Mouse (Mus musculus) lung, postnatal 4 days (tissue): ENCODE data around the gene Tmem87b.

Experiments
- DNase-seq, 2 experiments: peaks; one replicate each; pipeline ENCODE4 v3.0.0; 2021

Gene Tmem87b

DNA sequence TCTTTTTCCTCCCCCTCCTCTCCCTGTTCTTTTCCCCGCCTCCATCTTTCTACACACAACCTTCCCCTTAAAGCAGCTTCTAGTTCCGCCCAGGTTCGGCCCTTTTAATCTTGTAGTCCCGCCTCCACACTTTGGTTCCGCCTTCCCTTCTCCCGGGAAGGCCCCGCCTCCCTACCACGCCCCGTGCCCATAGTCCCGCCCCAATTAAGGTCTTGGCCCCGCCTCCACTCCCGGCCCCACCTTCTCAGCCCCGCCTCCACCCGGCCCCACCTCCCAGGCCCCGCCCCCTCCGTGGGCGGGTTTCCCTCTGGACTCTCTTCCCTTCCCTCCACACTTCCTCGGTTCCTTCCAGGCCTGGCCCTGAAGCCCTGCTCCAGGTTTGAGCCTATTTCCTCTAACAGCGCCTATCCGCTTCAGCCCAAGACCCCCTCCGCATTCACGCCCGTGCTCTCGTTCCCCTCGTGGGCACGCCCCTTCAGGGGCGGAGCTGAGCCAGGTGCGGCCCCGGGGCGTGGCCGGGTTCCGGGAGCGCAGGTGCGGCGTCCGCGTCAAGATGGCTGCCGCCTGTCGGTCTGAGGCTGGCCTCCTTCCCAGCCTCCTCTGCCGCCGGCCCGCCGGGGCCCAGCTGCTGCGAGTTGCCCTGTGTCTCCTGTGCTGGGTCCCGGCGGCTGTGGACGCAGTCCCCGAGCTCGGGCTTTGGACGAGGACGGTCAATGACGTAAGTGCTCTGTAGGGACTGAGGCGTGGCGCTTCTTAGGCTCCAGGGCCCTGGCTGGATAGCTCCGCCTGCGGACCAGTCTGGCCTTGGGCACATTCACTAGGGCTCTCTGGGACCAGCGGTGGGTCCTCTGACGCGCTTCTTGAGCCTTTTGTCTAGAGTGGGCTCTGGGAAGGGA lies at the start of gene Tmem87b:
TSS of gene Tmem87b (plus strand) at position 333 of the 896 bp plus-strand sequence.
- peak; percentile 94 to 97 for DNase-seq

DNA sequence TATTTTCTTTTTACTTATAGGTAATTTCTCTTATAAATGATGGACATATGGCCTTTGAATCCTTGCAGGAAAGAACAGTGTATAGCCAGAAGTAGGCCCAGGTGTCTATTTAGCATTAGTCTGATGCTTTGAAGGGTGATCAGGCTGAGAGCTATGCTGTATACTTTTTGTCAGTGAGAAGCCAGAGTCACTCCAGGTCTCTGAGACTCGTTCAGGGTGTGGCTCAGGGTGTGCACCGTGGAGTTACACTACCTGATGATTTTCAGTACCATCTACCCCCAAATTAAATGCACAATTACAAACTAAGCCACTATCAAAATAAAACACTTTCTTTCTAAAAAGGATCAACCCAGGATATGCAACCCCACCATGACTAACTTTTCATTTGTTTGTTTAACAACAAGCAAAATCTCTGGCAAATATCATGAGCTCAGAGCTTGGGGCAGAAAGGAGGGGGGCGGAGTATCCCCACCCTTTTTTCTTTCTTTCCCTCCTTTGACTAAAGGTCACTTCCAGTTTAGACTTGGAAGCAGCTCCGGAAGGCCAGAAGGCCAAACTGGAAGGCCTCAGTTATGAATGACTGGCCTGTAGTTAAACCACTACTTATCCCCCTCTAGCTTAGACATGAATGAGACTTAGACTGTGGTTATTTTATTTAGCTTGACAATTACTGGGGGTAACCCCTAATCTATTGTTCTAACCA lies 49.2 kb upstream of the Tmem87b start:
- DNase-seq, result no peak

DNA sequence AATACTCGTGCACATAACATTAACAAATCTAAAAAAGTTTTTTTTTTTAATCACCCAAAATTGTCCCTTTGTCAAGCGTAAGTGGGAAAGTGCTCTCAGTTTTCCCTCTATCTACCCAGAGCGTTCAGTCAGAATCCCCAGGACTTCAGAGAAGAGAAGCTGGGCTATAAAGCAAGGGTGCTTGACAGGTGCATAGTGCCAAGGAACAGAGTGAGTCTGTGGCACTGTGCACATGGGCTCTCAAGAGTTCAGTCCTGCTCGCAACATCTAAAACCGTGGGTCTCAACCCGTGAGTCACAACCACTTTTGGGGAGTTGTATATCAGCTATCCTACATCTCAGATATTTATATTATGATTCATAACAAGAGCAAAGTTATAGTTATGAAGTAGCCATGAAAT lies 47.4 kb upstream of the Tmem87b start:
- DNase-seq, result no peak

DNA sequence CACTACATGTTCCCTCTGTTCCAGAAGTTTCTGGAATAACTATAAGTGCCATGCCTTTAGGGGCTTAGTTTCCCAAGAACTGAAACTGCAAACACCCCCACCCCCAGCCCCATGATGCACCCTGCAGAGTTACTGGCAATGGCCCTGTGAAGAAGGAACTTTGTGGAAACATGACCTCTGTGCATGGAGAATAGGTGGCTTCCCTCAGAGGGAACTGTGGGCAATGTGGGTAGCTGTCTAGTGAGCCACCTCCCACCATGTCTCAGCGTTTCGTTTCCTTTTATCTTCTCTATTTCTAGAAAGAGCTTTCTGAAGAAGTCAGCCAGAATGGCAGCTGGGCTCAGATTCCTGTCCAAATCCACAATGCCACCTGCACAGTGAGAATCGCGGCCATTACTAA lies 46.9 kb upstream of the Tmem87b start:
- peak in 1 of 2 experiments; percentile 6 for DNase-seq

DNA sequence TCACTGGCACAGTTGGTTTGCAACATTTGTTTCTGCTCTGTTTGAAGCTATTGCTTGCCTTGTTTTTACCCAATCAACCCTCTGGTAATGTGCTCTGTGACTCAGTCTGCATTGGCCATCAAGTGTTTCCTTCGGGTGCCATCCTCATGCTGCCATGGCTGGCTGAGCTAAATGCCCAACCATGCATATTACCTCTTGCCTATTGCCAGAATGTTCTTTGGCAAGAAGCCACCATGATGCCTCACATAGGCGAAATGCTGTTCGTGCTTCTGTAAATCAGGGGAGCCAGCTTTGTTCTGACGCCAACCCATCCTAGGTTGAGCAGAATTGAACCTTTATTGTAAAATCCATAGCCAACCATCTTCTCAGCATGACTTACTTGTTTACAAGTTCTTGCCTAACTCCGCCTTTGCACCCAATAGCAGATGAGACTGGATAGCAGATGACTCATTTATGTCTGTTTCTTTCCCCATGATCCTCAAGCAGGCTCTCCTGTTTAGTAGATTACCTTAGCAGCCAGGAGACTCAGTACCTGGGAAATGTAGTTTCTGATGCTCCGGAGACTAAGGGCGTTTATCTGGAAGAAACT lies 46.1 kb upstream of the Tmem87b start:
- no peak for DNase-seq

DNA sequence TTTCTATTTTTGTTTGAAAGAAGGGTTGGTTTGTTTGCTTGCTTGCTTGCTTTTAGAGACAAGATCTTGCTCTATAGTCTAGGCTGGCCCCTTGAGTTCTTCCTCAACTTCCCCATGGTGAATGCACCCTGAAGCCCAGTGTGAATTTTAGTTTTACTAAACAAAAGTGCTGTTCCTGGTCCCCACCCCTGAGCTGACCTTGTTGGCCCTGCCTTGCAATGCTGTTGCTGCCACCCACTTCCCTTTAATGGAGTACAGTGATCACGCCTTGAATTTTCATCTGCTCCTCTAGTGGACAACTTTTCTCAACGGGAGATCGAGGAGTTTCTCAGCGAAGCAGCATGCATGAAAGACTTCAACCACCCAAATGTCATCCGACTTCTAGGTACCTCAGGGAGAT lies 35.7 kb upstream of the Tmem87b start:
- DNase-seq, result peak in 1 of 2 experiments; percentile 10

DNA sequence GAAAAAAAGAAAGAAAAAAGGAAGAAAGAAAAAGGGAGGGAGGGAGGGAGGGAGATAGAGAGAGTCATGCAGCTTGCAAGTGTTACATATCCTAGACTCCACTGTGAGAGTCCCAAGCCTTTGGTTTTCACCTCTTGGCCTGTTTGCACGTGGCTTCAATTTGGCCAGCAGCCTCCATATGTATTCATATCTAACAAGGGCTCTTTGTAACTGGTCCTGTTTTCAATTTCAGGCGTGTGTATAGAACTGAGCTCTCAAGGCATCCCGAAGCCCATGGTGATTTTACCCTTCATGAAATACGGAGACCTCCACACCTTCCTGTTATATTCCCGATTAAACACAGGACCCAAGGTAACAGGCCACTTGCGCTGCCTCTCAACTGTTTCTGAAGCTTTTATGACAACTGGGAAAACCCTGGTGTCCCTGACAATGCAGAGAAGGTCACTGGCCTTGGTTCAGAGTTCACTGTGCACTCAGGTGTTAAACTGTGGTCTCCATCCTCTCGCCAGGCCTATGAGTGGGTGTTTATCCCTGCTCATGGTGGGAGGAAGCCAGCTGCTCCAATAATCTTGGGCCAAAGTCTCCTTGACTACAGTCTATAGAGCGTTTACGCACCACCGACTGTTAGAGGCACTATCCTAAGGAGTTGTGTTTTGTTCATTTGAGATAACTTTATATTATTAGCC lies 34.1 kb upstream of the Tmem87b start:
- no peak for DNase-seq

DNA sequence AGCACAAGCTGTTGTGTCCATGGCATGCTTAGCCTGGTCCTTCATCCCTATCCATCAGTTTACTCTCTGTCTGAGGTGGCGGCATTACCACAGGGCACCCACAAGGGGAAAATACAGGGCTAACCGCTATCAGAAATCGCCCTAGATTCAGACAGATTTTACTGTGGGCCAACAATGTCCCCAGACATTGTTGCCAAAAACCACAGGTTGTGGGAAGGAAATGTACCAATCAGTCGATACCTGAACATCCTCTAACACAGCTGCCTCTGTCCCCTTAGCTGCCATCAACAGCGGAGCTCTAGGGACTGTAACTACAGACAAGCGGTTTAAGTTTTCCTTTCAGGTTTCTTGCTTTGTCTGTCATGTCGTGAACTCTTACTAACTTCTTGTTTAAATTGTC lies 33.1 kb upstream of the Tmem87b start:
- no peak for DNase-seq

DNA sequence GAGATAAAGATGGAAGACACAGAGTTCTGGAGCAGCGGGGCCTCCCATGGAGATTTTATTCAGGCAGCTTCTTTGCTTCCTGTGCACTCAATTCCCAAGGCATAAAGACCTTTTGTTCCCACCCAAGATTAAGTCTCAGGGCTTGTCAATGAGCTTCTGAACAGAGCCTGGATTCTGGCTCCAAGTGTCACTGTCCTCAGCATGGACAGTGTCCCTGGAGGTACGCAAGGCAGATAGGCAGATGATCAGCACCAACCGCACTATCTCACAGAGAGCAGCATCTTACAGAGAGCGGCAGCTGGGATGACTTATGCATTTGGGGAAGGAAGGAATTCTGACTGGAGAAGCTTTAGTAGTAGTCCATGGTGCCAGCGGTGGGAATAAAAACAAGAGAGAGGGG lies 31.6 kb upstream of the Tmem87b start:
- no peak for DNase-seq

DNA sequence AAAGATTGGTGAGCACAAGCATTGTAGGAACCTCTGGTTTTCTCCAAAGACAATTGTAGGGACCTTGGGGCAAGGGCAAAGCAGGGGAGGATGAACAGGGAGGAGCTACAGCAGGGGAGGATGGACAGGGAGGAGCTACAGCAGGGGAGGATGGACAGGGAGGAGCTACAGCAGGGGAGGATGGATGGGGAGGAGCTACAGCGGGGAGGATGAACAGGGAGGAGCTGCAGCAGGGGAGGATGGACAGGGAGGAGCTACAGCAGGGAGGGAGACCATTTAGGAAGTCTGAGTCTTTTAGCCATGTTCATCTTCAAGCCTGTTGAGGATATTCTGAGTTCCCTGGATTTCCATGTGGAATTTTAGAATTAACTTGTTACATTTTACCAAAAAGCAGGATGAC lies 31.1 kb upstream of the Tmem87b start:
- no peak for DNase-seq

DNA sequence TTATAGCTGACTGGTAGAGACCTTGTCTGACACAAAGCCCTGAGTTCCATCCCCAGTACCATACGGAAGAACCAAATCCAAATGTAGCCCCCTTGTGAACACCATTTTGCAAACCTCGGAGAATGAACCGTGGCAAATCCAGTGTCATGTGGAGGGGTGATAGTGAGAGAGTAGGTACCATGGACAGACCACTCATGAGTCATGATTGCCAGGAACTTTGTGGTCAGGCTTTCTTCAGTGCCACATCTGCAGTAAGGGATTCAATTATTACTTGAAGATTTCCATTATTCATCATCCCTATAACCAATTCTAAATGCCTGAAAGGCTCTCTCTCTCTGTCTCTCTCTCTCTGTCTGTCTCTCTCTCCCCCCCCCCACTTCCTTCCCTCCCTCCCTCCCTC lies 30.1 kb upstream of the Tmem87b start:
- DNase-seq, result no peak

DNA sequence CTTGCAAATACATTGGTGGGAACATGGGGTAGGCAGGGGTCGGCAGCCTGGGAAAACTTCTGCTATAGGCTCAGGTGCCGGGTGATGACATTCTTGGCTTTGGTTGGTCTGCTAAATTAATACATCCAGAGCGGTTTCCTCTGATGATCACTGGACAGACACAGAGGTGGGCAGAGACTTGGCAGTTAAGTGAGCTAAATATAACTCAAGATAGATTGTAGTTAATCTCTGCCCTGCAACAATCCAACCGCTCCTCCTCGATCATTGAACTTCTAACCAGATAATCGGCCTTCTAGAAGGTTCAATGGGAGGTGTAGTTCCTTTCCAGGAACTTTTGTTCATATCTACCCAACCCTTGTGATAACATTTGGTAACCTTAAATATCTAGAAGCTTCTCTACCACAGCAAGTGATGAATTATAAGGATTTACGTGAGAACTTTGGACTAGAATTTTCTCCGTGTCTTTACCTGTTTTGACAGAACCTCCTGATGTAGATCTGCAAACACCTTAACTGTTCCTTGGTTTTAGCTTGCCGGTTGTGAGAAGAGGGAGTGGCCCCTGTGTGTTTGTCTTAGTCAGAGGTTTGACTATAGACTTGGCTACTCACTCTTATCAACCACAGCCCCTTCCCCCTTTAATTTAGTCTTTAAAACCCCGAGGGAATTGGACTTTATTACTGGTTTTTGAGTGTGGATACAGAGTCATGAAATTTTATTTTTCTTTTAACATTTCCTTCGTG lies 26.9 kb upstream of the Tmem87b start:
- DNase-seq, result no peak

DNA sequence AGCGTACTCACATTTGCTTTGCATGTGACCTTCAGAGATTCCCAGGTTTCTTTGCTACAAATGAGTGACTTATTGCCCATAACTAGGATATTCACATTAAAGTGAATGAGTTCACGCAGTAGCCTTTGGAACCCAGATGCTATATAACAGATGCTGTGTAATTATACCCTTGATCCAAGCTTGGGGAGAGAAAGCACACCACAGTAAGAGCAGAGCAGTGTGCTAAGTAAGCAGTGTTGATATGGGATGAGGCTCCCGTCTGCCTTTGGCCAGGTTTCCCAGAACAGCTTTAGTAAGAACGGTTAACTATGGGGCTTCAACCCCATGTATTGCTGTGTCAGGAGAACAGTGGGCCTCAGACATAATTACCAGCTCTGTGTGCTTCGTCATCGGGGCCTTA lies 24.0 kb upstream of the Tmem87b start:
- DNase-seq, result no peak

DNA sequence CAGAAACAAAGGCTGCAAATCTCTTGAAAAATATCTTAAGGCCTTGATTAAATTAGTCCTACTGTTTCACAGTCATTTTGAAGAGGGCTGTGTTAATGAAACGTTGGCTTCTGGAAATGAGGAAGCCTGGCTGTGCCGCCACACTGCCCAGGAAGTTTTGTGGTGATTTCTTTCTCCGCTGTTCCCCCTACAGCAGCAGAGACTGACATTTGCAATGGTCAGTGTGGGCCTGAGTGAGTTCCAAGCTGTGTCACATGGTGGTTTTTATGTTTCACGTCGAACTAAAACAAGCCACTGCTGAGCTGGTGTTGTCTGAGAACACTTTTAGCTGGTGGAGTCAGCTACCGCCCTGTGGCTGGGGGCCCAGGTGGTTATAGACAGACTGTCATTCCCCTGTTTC lies 21.5 kb upstream of the Tmem87b start:
- DNase-seq, result no peak

DNA sequence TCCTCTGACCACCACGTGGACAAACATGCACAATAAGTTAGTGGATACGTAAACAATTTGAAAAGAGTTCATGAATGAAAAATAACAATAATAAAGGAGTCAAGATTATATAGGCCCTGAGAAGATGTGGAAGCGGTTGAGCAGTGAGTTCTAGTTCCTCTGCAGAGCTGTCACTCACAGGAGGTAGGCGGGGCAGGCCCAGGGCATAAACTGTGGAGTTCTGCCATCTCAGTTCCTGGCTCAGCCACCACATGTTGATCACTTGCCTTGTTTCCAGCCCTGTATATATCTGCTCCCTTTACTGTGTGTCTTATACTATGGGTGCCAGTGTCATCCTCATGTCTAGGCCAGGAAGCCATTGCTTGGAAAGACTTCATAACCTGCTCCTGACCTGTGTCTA lies 14.5 kb upstream of the Tmem87b start:
- DNase-seq, result no peak

DNA sequence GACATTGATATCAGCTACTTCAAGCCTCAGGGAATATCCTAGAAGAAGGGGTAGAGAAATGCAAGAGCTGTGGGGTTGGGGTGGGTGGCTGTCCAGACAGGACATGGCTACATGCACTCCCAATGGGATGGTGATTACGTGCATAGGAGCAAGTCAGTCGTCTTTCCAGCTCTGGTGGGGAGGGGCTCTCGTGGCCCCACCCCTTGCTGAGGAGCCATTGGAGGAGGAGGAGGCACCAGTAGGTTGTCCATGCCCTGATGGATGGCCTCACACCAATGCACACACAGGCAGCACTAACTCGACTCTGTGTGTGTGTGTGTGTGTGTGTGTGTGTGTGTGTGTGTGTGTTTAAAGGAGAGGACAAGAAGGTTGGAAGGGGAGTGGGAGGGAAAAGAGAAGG lies 12.6 kb upstream of the Tmem87b start:
- no peak for DNase-seq

DNA sequence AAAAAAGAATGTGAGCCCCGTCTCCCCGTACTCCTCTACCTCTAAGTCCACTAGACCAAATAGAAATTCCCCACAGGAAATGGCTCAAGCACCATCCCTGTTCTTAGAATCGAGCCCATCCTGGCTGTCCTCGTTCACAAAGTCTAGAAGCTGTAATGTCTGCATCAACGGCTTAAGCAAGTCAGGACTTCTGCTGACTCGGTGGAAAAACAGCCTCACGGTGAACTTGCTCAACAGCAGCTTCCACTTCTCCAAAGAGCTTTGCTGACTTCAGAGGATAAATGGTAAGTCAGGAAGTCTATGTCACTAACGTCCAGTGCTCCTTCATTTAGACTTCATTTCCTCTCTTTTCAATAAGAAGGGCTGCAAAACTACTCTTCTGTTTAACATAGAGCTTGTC lies 11.4 kb upstream of the Tmem87b start:
- peak; percentile 41 to 54 for DNase-seq

DNA sequence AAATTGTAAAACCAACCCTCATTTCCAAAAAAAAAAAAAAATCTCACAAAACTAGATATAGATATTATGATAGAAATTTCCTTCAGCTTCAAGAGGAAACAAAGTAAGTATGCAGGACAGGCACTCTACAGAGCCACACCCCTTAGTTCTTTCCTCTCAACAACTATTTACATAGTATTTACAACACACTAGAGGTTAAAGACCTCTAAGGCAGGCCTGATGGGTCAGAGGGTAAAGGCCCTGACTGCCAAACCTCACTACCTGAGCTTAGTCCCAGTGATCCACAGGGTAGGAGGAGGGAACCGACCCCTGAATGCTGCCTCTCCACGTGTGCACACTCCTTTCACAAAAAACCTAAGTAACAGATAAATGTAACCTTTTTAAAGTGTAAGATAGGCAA lies 5.2 kb upstream of the Tmem87b start:
- no peak for DNase-seq

DNA sequence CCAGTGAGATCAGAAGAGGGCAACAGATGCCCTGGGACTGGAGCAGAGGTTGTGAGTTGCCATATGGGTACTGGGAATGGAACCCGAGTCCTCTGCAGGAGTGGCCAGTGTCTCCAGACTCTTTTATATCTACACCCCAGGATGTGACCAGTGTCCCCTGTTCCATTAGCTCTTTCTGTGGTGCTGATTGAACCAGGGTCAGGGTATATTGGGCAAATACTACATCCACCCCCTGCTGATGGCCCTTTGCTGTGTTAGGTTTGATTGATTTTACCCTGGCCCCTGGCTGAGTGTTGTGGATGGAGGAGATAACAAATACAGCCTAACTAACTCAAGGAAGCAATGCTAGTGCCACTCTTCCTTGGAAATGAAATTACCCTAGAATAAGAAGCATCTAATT lies 1.6 kb upstream of the Tmem87b start:
- DNase-seq, result no peak

DNA sequence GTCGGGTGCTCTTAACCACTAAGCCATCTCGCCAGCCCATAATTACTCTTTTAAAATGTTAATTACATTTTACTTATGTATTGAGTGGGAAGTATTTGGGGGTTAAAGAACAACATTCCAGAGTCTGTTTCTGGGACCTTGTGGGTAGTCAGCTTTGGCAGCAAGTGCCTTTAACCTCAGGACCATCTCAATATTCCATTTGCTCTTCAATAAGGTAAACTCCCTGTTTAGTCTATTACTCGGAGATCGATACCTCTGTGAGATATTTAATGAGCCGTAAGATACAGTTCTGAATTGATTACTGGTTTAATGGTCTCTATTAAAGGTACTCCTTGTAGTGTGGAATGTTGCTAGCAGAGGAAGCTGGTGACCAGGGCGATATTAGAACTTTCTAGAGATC lies 1.0 kb upstream of the Tmem87b start:
- no peak for DNase-seq

DNA sequence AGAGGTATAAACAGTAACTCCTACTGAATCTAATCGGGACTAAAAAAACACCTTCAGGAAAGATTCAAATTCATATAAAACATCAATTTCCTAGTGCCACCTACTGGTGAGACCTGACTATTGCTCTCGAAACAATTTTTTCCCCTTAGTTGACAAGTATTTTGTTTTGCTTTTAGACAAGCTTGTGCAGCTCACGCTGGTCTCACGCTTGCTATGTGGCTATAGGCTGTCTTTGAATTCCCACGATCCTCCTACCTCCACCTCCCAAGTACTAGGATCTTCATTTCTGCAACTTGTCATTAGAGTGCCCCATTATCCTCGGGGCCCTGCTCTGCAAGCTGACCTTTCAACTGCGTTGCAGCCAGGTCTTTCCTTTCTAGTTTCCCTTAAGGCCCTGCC lies 532 bp upstream of the Tmem87b start:
- peak in 1 of 2 experiments; percentile 76 for DNase-seq

DNA sequence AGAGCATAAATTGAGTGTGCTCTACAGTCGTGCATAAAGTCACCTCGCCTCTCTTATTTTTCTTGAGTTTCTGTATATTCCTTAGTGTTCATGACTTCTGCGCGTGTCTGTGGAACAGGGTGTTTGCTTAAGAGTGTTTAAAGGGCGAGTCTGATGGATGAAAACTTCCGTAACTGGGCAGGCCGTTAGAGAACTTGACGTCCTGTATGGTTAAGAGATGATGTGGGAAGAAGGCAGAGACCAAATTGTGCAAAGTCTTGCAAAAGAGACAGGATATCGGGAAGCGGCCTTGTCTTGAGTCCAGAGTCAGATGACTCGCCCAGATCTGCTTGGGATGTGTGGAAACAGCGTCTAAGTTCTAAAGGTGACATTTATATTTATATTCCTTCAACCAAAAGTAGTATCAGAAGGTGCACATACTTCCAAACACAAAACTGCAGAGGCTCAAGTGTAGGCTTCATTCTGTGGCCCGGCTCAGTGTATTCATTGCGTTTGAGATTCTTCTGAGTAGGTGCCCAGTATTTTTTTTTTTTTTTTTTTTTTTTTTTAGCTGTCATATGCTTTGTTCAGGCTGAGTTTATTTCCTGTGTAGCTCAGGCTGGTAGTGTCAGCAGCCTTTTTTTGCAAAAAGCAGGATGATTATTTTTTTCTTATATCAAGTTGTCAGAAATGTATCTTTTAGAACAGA lies 1.2 kb downstream of the Tmem87b start:
- DNase-seq, result peak in 1 of 2 experiments; percentile 35
